ENCODE assay signal across 10 mouse cellular contexts in genomic region chr1:59608920-59609319, GRCm38 (mm10).
DNase-seq lines count a peak whose midpoint lies in the region; ATAC-seq and TF ChIP-seq lines count a peak whose summit lies in the region.
"Had no signal": no experiment of that assay in that cellular context is flagged by ENCODE, and none has a peak within 500 bp of the region (broad histone marks: within the 10 kb centered on the region; RNA-seq: fewer than 3 reads in every experiment).

No protein-coding gene starts in this region.

- H3K9ac ChIP-seq in ES-Bruce4 (ENCODE audit: low read depth, poor library complexity, severe bottlenecking): no peak overlapping the region
- no peak overlapping the region for H3K9ac ChIP-seq in forebrain, embryonic 14.5 days (ENCODE audit: low read length)
- H3K9ac ChIP-seq: heart, embryonic 15.5 days had no signal

- ATAC-seq in forebrain, embryonic 14.5 days: no peak

- no peak overlapping the region for H3K27ac ChIP-seq in kidney, adult 2 months (ENCODE audit: insufficient read depth, low read depth, low read length)
- no peak overlapping the region for H3K27ac ChIP-seq in ES-Bruce4 (ENCODE audit: insufficient read depth, low read length)
- H3K27ac ChIP-seq in embryonic facial prominence, embryonic 10.5 days (replicated peaks): no peak overlapping the region; the same call in 1 of the 2 replicates
- H3K27ac ChIP-seq in left cerebral cortex, adult 2 months: no peak overlapping the region
- H3K27ac ChIP-seq in forebrain, embryonic 14.5 days (ENCODE audit: low read depth, low read length): no peak overlapping the region

- no peaks in the 10 kb centered on the region for H3K4me1 ChIP-seq in kidney, adult 2 months (ENCODE audit: control insufficient read depth, insufficient read depth, low read length)
- H3K4me1 ChIP-seq in ES-Bruce4 (ENCODE audit: control insufficient read depth, insufficient read depth, low read length): peaks cover 1% of the 10 kb centered on the region
- peaks cover 13% of the 10 kb centered on the region for H3K4me1 ChIP-seq in embryonic facial prominence, embryonic 10.5 days
- no peaks in the 10 kb centered on the region for H3K4me1 ChIP-seq in forebrain, embryonic 14.5 days (ENCODE audit: control insufficient read depth, insufficient read depth, low read length)

- no peaks in the 10 kb centered on the region for H3K27me3 ChIP-seq in kidney, adult 2 months (replicated peaks; ENCODE audit: control insufficient read depth, insufficient read depth, low read length)
- no peaks in the 10 kb centered on the region for H3K27me3 ChIP-seq in ES-Bruce4 (ENCODE audit: control insufficient read depth, insufficient read depth, low read length, poor library complexity, severe bottlenecking)
- no peaks in the 10 kb centered on the region for H3K27me3 ChIP-seq in embryonic facial prominence, embryonic 10.5 days (replicated peaks; ENCODE audit: low read depth, poor library complexity, severe bottlenecking)
- no peaks in the 10 kb centered on the region for H3K27me3 ChIP-seq in forebrain, embryonic 14.5 days (replicated peaks; ENCODE audit: control insufficient read depth, insufficient read depth, low read length)

- no peak overlapping the region for H3K4me2 ChIP-seq in forebrain, embryonic 14.5 days (ENCODE audit: low read length)
- H3K4me2 ChIP-seq: heart, embryonic 15.5 days had no signal

- intact Hi-C loops in left cerebral cortex, adult 2 months (cut with DNase I): no loop called here

- TF ChIP-seq POLR2A in kidney, adult 2 months (IDR thresholded peaks at IDR 0.05; ENCODE audit: low read depth, low read length): no peak
- no peak for TF ChIP-seq POLR2A in ES-Bruce4 (IDR thresholded peaks at IDR 0.05; ENCODE audit: insufficient read depth, low read length)

- DNase-seq in kidney, postnatal 4 days: peak; percentile 14 to 28
- DNase-seq in kidney, adult 2 months: no peak
- DNase-seq in embryonic facial prominence, embryonic 10.5 days (ENCODE audit: low spot score): peak; percentile 41
- peak; percentile 83 for DNase-seq in thymus, postnatal 0 days (ENCODE audit: low spot score)
- DNase-seq in left cerebral cortex, adult 2 months (ENCODE audit: extremely low spot score in 1 of 2, low spot score in 2 of 2): no peak
- DNase-seq in forebrain, embryonic 14.5 days (ENCODE audit: low spot score): no peak
- DNase-seq in right cerebral cortex, adult 18-20 months: no peak
- DNase-seq: kidney, postnatal 14 days had no signal

- no peaks in the 10 kb centered on the region for H3K9me3 ChIP-seq in ES-Bruce4 (replicated peaks; ENCODE audit: control insufficient read depth, insufficient read depth, low read length, poor library complexity, severe bottlenecking)
- no peaks in the 10 kb centered on the region for H3K9me3 ChIP-seq in embryonic facial prominence, embryonic 10.5 days
- no peaks in the 10 kb centered on the region for H3K9me3 ChIP-seq in forebrain, embryonic 14.5 days (replicated peaks; ENCODE audit: control insufficient read depth, low read length)
- H3K9me3 ChIP-seq: heart, embryonic 15.5 days had no signal

- no peaks in the 10 kb centered on the region for H3K36me3 ChIP-seq in kidney, adult 2 months (ENCODE audit: control insufficient read depth, insufficient read depth, low read length)
- H3K36me3 ChIP-seq in ES-Bruce4 (ENCODE audit: control insufficient read depth, insufficient read depth, low read length, poor library complexity, severe bottlenecking): no peaks in the 10 kb centered on the region
- no peaks in the 10 kb centered on the region for H3K36me3 ChIP-seq in embryonic facial prominence, embryonic 10.5 days (replicated peaks)
- no peaks in the 10 kb centered on the region for H3K36me3 ChIP-seq in forebrain, embryonic 14.5 days (ENCODE audit: control insufficient read depth, insufficient read depth, low read length)
- H3K36me3 ChIP-seq: heart, embryonic 15.5 days had no signal

- H3K4me3 ChIP-seq in kidney, adult 2 months (ENCODE audit: insufficient read depth, low read depth, low read length): no peak overlapping the region
- no peak overlapping the region for H3K4me3 ChIP-seq in ES-Bruce4 (ENCODE audit: low read depth, low read length)
- no peak overlapping the region for H3K4me3 ChIP-seq in embryonic facial prominence, embryonic 10.5 days
- H3K4me3 ChIP-seq in left cerebral cortex, adult 2 months: no peak overlapping the region
- no peak overlapping the region for H3K4me3 ChIP-seq in forebrain, embryonic 14.5 days (ENCODE audit: low read depth, low read length)
- H3K4me3 ChIP-seq: heart, embryonic 15.5 days had no signal

- TF ChIP-seq CTCF in kidney, adult 2 months (conservative IDR thresholded peaks at IDR 0.05; ENCODE audit: insufficient read depth, insufficient read length, low read depth, low read length): no peak
- TF ChIP-seq CTCF in ES-Bruce4 (IDR thresholded peaks at IDR 0.05; ENCODE audit: low read depth, low read length): peak; percentile 42
- no peak for TF ChIP-seq CTCF in left cerebral cortex, adult 2 months (IDR thresholded peaks at IDR 0.05)

- 71% methylated on average over 5 of the region's 5 CpGs for WGBS in kidney, adult 2 months
- 67% methylated on average over 5 of the region's 5 CpGs for WGBS in embryonic facial prominence, embryonic 10.5 days
- 62% methylated on average over 5 of the region's 5 CpGs for WGBS in forebrain, embryonic 14.5 days

- TF ChIP-seq EP300 in ES-Bruce4 (IDR thresholded peaks at IDR 0.05; ENCODE audit: insufficient read depth, low read depth, low read length): 0 out of 2 replicates have a peak, but pooled peaks have one; percentile 19

Comparison
In these comparisons a context has a peak if more than half of its experiments do, and no peak if none do; other contexts are left out.
1. DNase-seq: peak in kidney, postnatal 4 days (2 of 2), embryonic facial prominence, embryonic 10.5 days (single experiment) and thymus, postnatal 0 days (single experiment); none in kidney, adult 2 months (single experiment), left cerebral cortex, adult 2 months (0 of 2), forebrain, embryonic 14.5 days (single experiment) and right cerebral cortex, adult 18-20 months (single experiment).